Mouse (Mus musculus) E14TG2a.4 (cell line): ENCODE measurements at regions not wholly inside any gene's neighbourhood (a gene's known extent, or its start where the extent isn't known, plus 50 kb on each side); places are given as distances from the start of the nearest gene placed in this dataset.

ENCODE experiments used
- CTCF ChIP-seq: conservative IDR thresholded peaks from 2 replicates; pipeline ENCODE4 v1.5.1; 2014; ENCODE audit warnings: low read length
- NANOG ChIP-seq: IDR thresholded peaks from 2 replicates; pipeline ENCODE4 v1.6.1; 2014; ENCODE audit warnings: borderline replicate concordance, low read length, mixed read lengths
- POU5F1 ChIP-seq: IDR thresholded peaks from 2 replicates; pipeline ENCODE4 v1.6.1; 2014; ENCODE audit warnings: low read length, borderline replicate concordance

DNA sequence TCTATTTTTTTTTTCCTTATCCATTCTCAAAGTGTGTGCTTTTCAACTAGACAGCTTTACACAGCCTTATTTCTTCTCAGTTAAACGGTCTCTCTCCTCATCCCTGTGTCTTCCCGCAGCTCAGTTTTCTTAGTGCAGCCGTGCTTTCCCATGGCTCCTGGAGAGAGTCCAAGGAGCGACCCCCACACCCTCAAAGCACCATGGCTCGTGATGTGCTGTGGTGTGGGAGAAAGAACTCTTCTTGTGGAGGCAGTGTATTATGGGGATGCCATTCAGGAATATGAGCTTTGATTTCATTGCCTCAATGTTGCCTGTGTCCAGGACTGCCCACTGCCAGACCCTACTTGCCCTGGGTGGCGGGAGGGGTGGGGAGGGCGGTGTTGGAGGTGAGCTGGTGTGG, 576.1 kb downstream of the Tmem182 start:
- TF ChIP-seq CTCF, result no peak
- no peak for TF ChIP-seq NANOG
- TF ChIP-seq POU5F1, result no peak
